Mouse (Mus musculus) kidney, adult 2 months (tissue): Measurements from ENCODE around the gene Celf2.

Source experiments
- CTCF ChIP-seq: fragments of 200-500 bp; conservative IDR thresholded peaks from 2 replicates; pipeline ENCODE4 v1.5.1; 2011; ENCODE audit warnings: low read depth, mild to moderate bottlenecking, control low read depth, low read length, moderate library complexity, mixed read lengths; ENCODE audit not compliant: insufficient read depth, insufficient read length
- POLR2A ChIP-seq: fragments of 200-500 bp; IDR thresholded peaks from one replicate; pipeline ENCODE4 v1.6.1; 2011; ENCODE audit warnings: low read depth, low read length, control low read depth

DNA sequence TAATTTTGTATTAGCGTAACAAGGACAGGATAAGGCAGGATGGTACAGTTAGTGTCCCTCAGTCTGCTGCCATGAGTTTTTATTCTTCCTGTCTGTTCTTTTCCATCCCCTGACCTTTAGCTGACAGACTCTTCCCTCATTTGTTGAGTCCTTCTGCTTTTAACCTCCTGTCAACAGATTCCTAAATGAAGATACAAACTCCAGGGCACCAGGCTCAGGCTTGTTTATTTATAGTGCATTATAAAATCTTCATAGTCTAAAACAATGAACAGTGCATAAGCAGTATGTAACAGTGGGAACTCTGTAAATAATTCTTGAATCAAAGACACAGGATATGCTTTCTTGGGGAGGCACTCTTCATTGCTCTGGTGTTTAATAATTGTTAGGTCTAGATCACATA, 131.5 kb downstream of the Celf2 start:
- no peak for TF ChIP-seq CTCF
- no peak for TF ChIP-seq POLR2A
